Comparison of ENCODE assay signal across 22 mouse cellular contexts in genomic region chr1:85957290-85957689, GRCm38 (mm10). TPM values are rescaled to one million over a fixed set of nuclear protein-coding genes. Genes with fewer than 3 reads are reported as not detected.
DNase-seq lines count a peak whose midpoint lies in the region; ATAC-seq and TF ChIP-seq lines count a peak whose summit lies in the region.
"Had no signal": no experiment of that assay in that cellular context is flagged by ENCODE, and none has a peak within 500 bp of the region (broad histone marks: within the 10 kb centered on the region; RNA-seq: fewer than 3 reads in every experiment).

No protein-coding gene starts in this region.

- no peak for TF ChIP-seq EP300 in CH12.LX (IDR thresholded peaks at IDR 0.05; ENCODE audit: low read length)

- H3K9me3 ChIP-seq in heart, embryonic 11.5 days (replicated peaks; ENCODE audit: control insufficient read depth, low read length), result no peaks in the 10 kb centered on the region
- no peaks in the 10 kb centered on the region for H3K9me3 ChIP-seq in CH12.LX (replicated peaks; ENCODE audit: low read length)
- H3K9me3 ChIP-seq: embryonic facial prominence, embryonic 15.5 days; forebrain, embryonic 12.5 days; hindbrain, embryonic 13.5 days; limb, embryonic 10.5 days; liver, embryonic 12.5 days; megakaryocyte, embryonic 14.5 days; neural tube, embryonic 13.5 days had no signal

- TF ChIP-seq POLR2A in spleen, adult 2 months (IDR thresholded peaks at IDR 0.05; ENCODE audit: low read depth, low read length), result no peak
- peak; percentile 30; the same call in 1 of the 2 replicates for TF ChIP-seq POLR2A in CH12.LX (IDR thresholded peaks at IDR 0.05; ENCODE audit: low read depth, low read length)

- H3K4me3 ChIP-seq in heart, embryonic 11.5 days (ENCODE audit: low read depth, low read length), result no peak overlapping the region
- no peak overlapping the region for H3K4me3 ChIP-seq in spleen, adult 2 months (ENCODE audit: extremely low read depth, insufficient read depth, insufficient read length)
- H3K4me3 ChIP-seq in CH12.LX (replicated peaks in 1 of 3; ENCODE audit: low read depth in 2 of 3, low read length in 2 of 3, poor library complexity in 1 of 3), result peak overlapping the region; percentile 68 to 84 (median 70)
- H3K4me3 ChIP-seq in gastrocnemius, adult 2 months, result no peak overlapping the region
- H3K4me3 ChIP-seq: embryonic facial prominence, embryonic 15.5 days; forebrain, embryonic 12.5 days; heart, adult 2 months; hindbrain, embryonic 13.5 days; limb, embryonic 10.5 days; liver, embryonic 12.5 days; megakaryocyte, embryonic 14.5 days; neural tube, embryonic 13.5 days had no signal

- TF ChIP-seq CTCF in spleen, adult 2 months (IDR thresholded peaks at IDR 0.05; ENCODE audit: extremely low read depth, insufficient read depth, insufficient read length, insufficient replicate concordance), result no peak
- TF ChIP-seq CTCF in CH12.LX (conservative IDR thresholded peaks at IDR 0.05 in 1 of 2, IDR thresholded peaks at IDR 0.05 in 1 of 2; ENCODE audit: low read depth in 2 of 2, low read length in 2 of 2), result no peak
- TF ChIP-seq CTCF in gastrocnemius, adult 2 months (IDR thresholded peaks at IDR 0.05), result no peak

- DNase-seq in heart, postnatal 14 days, result no peak
- no peak for DNase-seq in spleen, adult 2 months (ENCODE audit: low read depth in 1 of 2, low spot score in 2 of 2)
- DNase-seq in spleen, adult 18-20 months, result no peak
- DNase-seq in CH12.LX (ENCODE audit: extremely low read depth), result no peak
- DNase-seq in gastrocnemius, adult 2 months, result no peak
- no peak for DNase-seq in cerebellum, adult 9-11 months
- DNase-seq: cerebellum, adult 11-12 months; heart, adult 2 months; kidney, adult 2 months; layer of hippocampus, postnatal 36 days had no signal

- dilution Hi-C loops in CH12.LX (cut with MboI; ENCODE audit: extremely low pct_ligation_motif_present, extremely low pct_unique_long_range_greater_than_20kb, low sequenced_read_pairs), result no loop called here

- H3K79me2 ChIP-seq in CH12.LX (replicated peaks; ENCODE audit: control insufficient read depth, extremely low read depth, insufficient read depth, poor library complexity, severe bottlenecking), result peaks cover 46% of the 10 kb centered on the region

- no peaks in the 10 kb centered on the region for H3K36me3 ChIP-seq in heart, embryonic 11.5 days (ENCODE audit: control insufficient read depth, insufficient read depth, low read length)
- H3K36me3 ChIP-seq in spleen, adult 2 months (ENCODE audit: control insufficient read depth, insufficient read depth, low read length), result no peaks in the 10 kb centered on the region
- H3K36me3 ChIP-seq in CH12.LX (replicated peaks in 1 of 2; ENCODE audit: control insufficient read depth in 1 of 2, insufficient read depth in 1 of 2, low read length in 1 of 2), result peaks cover 0 to 3% of the 10 kb centered on the region in 2 experiments
- H3K36me3 ChIP-seq: embryonic facial prominence, embryonic 15.5 days; forebrain, embryonic 12.5 days; hindbrain, embryonic 13.5 days; limb, embryonic 10.5 days; liver, embryonic 12.5 days; neural tube, embryonic 13.5 days had no signal

- no peak for TF ChIP-seq RAD21 in CH12.LX (IDR thresholded peaks at IDR 0.05; ENCODE audit: low read depth, low read length)

- 57% methylated on average over 5 of the region's 5 CpGs for WGBS in heart, embryonic 11.5 days (ENCODE audit: insufficient replicate concordance)
- WGBS in spleen, adult 2 months, result 7% methylated on average over 5 of the region's 5 CpGs

- 0 out of 2 replicates have a peak, but pooled peaks have one; percentile 3 for ATAC-seq in heart, embryonic 11.5 days (replicated peaks; ENCODE audit: insufficient number of reproducible peaks, low FRiP score, low TSS enrichment)
- peak; percentile 24 for ATAC-seq in megakaryocyte progenitor cell, adult 5-6 weeks (replicated peaks; ENCODE audit: poor library complexity)
- ATAC-seq: liver, embryonic 12.5 days had no signal

- H3K9ac ChIP-seq in heart, embryonic 11.5 days (ENCODE audit: low read depth, low read length), result no peak overlapping the region
- H3K9ac ChIP-seq in CH12.LX (ENCODE audit: insufficient read depth, low read depth), result peak overlapping the region; percentile 93
- H3K9ac ChIP-seq: embryonic facial prominence, embryonic 15.5 days; forebrain, embryonic 12.5 days; hindbrain, embryonic 13.5 days; liver, embryonic 12.5 days; neural tube, embryonic 13.5 days had no signal

- peaks cover 33% of the 10 kb centered on the region for H3K4me1 ChIP-seq in heart, embryonic 11.5 days (ENCODE audit: control insufficient read depth, insufficient read depth, low read length)
- H3K4me1 ChIP-seq in spleen, adult 2 months (ENCODE audit: control insufficient read depth, insufficient read depth, insufficient read length), result peaks cover 23% of the 10 kb centered on the region; the same call in 1 of the 2 replicates
- H3K4me1 ChIP-seq in CH12.LX (ENCODE audit: control insufficient read depth in 1 of 2, insufficient read depth in 2 of 2), result peaks cover 11 to 42% of the 10 kb centered on the region in 2 experiments
- H3K4me1 ChIP-seq: forebrain, embryonic 12.5 days; limb, embryonic 10.5 days; neural tube, embryonic 13.5 days had no signal

- H3K27ac ChIP-seq in heart, embryonic 11.5 days (ENCODE audit: low read depth, low read length), result no peak overlapping the region
- H3K27ac ChIP-seq in spleen, adult 2 months (ENCODE audit: insufficient read depth, low read length), result 0 out of 2 replicates have a peak overlapping the region, but pooled peaks have one; percentile 17
- peak overlapping the region; percentile 100 for H3K27ac ChIP-seq in CH12.LX (ENCODE audit: insufficient read depth, low read depth)
- no peak overlapping the region for H3K27ac ChIP-seq in gastrocnemius, adult 2 months
- H3K27ac ChIP-seq: forebrain, embryonic 12.5 days; heart, adult 2 months; hindbrain, embryonic 13.5 days; limb, embryonic 10.5 days; liver, embryonic 12.5 days; neural tube, embryonic 13.5 days had no signal

- in situ Hi-C loops in CH12.LX (cut with MboI; ENCODE audit: low pct_ligation_motif_present, low pct_unique_long_range_greater_than_20kb, low sequenced_read_pairs), result no loop called here

- no peak overlapping the region for H3K4me2 ChIP-seq in heart, embryonic 11.5 days
- peak overlapping the region; percentile 91 for H3K4me2 ChIP-seq in CH12.LX (ENCODE audit: insufficient read depth, low read depth, poor library complexity, severe bottlenecking)
- H3K4me2 ChIP-seq: forebrain, embryonic 12.5 days; hindbrain, embryonic 13.5 days; liver, embryonic 12.5 days; neural tube, embryonic 13.5 days had no signal

- H3K27me3 ChIP-seq in heart, embryonic 11.5 days (ENCODE audit: control insufficient read depth, insufficient read depth, low read length), result no peaks in the 10 kb centered on the region
- no peaks in the 10 kb centered on the region for H3K27me3 ChIP-seq in spleen, adult 2 months (ENCODE audit: control insufficient read depth, insufficient read depth, low read length)
- H3K27me3 ChIP-seq in CH12.LX (replicated peaks), result no peaks in the 10 kb centered on the region
- H3K27me3 ChIP-seq: embryonic facial prominence, embryonic 15.5 days; forebrain, embryonic 12.5 days; liver, embryonic 12.5 days; neural tube, embryonic 13.5 days had no signal

- intact Hi-C loops in heart, postnatal 14 days (cut with DNase I), result no loop called here
- intact Hi-C loops in gastrocnemius, adult 2 months (cut with DNase I), result no loop called here

TF ChIP-seq in CH12.LX, 34 proteins besides CTCF, POLR2A, EP300 and RAD21 (continues in another document):
- TF ChIP-seq JUN (IDR thresholded peaks at IDR 0.05; ENCODE audit: insufficient read depth, low read depth, low read length), result no peak
- peak; percentile 10; the same call in 1 of the 2 replicates for TF ChIP-seq MXI1 (IDR thresholded peaks at IDR 0.05; ENCODE audit: low read depth, low read length)
- 0 out of 2 replicates have a peak, but pooled peaks have one; percentile 41 for TF ChIP-seq UBTF (IDR thresholded peaks at IDR 0.05; ENCODE audit: low read depth, low read length)
- TF ChIP-seq ETS1 (conservative IDR thresholded peaks at IDR 0.05; ENCODE audit: low read depth, low read length), result peak; percentile 13; the same call in 1 of the 2 replicates
- TF ChIP-seq MEF2A (IDR thresholded peaks at IDR 0.05; ENCODE audit: borderline replicate concordance, low read depth, low read length), result no peak
- peak; percentile 78 for TF ChIP-seq IRF4 (IDR thresholded peaks at IDR 0.05; ENCODE audit: low read depth, low read length)
- peak; percentile 83 for TF ChIP-seq CHD1 (IDR thresholded peaks at IDR 0.05; ENCODE audit: low read depth, low read length)
- TF ChIP-seq BHLHE40 (IDR thresholded peaks at IDR 0.05; ENCODE audit: low read depth, low read length), result peak; percentile 81
- TF ChIP-seq RCOR1 (conservative IDR thresholded peaks at IDR 0.05; ENCODE audit: low read depth, low read length), result no peak

RNA-seq across cellular contexts. Expression of gene Gpr55, which starts 3.5 kb away (rescaled TPM):
- not detected in 2 replicates for polyA plus RNA-seq in heart, embryonic 11.5 days (2014; fragmentation: Nextera tagmentation; extraction: Ambion mirVana)
- total RNA-seq in heart, postnatal 14 days (2021), result not detected
- 1.2 and 2.1 TPM in 2 replicates for polyA plus RNA-seq in spleen, adult 2 months (2012; rRNA removed)
- total RNA-seq in CH12.LX (2012; rRNA removed), result 24.3 and 25.6 TPM in 2 replicates
- 16.2 and 16.4 TPM in 2 replicates for total RNA-seq in CH12.LX (2014; rRNA removed)
- polyA plus RNA-seq in CH12.LX (2012; ENCODE audit: insufficient read length, low read depth), result 17.3 and 20.3 TPM in 2 replicates
- total RNA-seq in megakaryocyte progenitor cell, adult 5-6 weeks (2015), result not detected in 2 replicates
- total RNA-seq in megakaryocyte progenitor cell, adult 5-6 weeks (2017), result not detected in 2 replicates
- not detected for total RNA-seq in gastrocnemius, adult 2 months (2021)
- total RNA-seq: heart, adult 2 months; layer of hippocampus, postnatal 36 days had no signal
- polyA plus RNA-seq: C2C12; forebrain, embryonic 12.5 days; heart, adult 2 months; kidney, adult 2 months; limb, embryonic 10.5 days; liver, embryonic 12.5 days; lung, embryonic 16.5 days; neural tube, embryonic 13.5 days had no signal

RNA-seq across cellular contexts. Expression of gene 4933407L21Rik, which starts 29.0 kb away (rescaled TPM):
- not detected in 2 replicates for polyA plus RNA-seq in heart, embryonic 11.5 days (2014; fragmentation: Nextera tagmentation; extraction: Ambion mirVana)
- not detected for total RNA-seq in heart, postnatal 14 days (2021)
- polyA plus RNA-seq in spleen, adult 2 months (2012; rRNA removed), result 0.13 and 0.16 TPM in 2 replicates
- total RNA-seq in CH12.LX (2012; rRNA removed) (0.08 and 0.17 TPM in 2 replicates), CH12.LX (2014; rRNA removed) (0.19 and 0.36 TPM in 2 replicates)
- 0.31 and 0.71 TPM in 2 replicates for polyA plus RNA-seq in CH12.LX (2012; ENCODE audit: insufficient read length, low read depth)
- total RNA-seq in megakaryocyte progenitor cell, adult 5-6 weeks (2015), result 0.07 TPM in 1 of 2 replicates, not detected in the other
- not detected in 2 replicates for total RNA-seq in megakaryocyte progenitor cell, adult 5-6 weeks (2017)
- under 1 TPM in 1 of 2 experiments, not detected in 1; 0.36 TPM for total RNA-seq in gastrocnemius, adult 2 months (2021)
- total RNA-seq: heart, adult 2 months had no signal
- polyA plus RNA-seq: C2C12; heart, adult 2 months; limb, embryonic 10.5 days; liver, embryonic 12.5 days had no signal

RNA-seq across cellular contexts. Expression of gene Spata3, which starts 59.3 kb away (rescaled TPM):
- not detected in 2 replicates for polyA plus RNA-seq in heart, embryonic 11.5 days (2014; fragmentation: Nextera tagmentation; extraction: Ambion mirVana)
- not detected for total RNA-seq in heart, postnatal 14 days (2021)
- polyA plus RNA-seq in spleen, adult 2 months (2012; rRNA removed), result not detected in 2 replicates
- total RNA-seq in CH12.LX (2012; rRNA removed) (not detected in 2 replicates), CH12.LX (2014; rRNA removed) (not detected in 2 replicates)
- polyA plus RNA-seq in CH12.LX (2012; ENCODE audit: insufficient read length, low read depth), result not detected in 2 replicates
- total RNA-seq in megakaryocyte progenitor cell, adult 5-6 weeks (2015), result not detected in 2 replicates
- total RNA-seq in megakaryocyte progenitor cell, adult 5-6 weeks (2017), result not detected in 2 replicates
- not detected for total RNA-seq in gastrocnemius, adult 2 months (2021)
- total RNA-seq: heart, adult 2 months had no signal
- polyA plus RNA-seq: C2C12; embryonic facial prominence, embryonic 15.5 days; forebrain, embryonic 12.5 days; limb, embryonic 10.5 days; lung, embryonic 16.5 days; neural tube, embryonic 13.5 days; urinary bladder, adult 2 months had no signal

Comparison
In these comparisons a context has a peak if more than half of its experiments do, and no peak if none do; other contexts are left out.
1. H3K27ac ChIP-seq: peak in spleen, adult 2 months (single experiment) and CH12.LX (single experiment); none in heart, embryonic 11.5 days (single experiment) and gastrocnemius, adult 2 months (single experiment).
2. H3K4me3 ChIP-seq: peak in CH12.LX (3 of 3); none in heart, embryonic 11.5 days (single experiment), spleen, adult 2 months (single experiment) and gastrocnemius, adult 2 months (single experiment).
3. RNA of gene Gpr55, which starts 3.5 kb away (total RNA-seq): 16.2 to 25.6 TPM in CH12.LX; not detected in heart, postnatal 14 days, not detected in megakaryocyte progenitor cell, adult 5-6 weeks and not detected in gastrocnemius, adult 2 months; every median in the first group is over 10 times any median in the second.